Mouse (Mus musculus) urinary bladder, adult 2 months (tissue): ENCODE results near the gene Gm9964. TPM values are rescaled to one million over a fixed set of nuclear protein-coding genes. Genes with fewer than 3 reads are reported as not detected.
"Not testable (repeated sequence)": the region's sequence is repeated elsewhere in the genome, so short reads cannot be mapped to it uniquely, and the experiment has no call there.

Experiments used
- DNase-seq: peaks from one replicate; pipeline ENCODE4 v3.0.0; 2022; ENCODE audit warnings: low spot score
- polyA plus RNA-seq: library from polyadenylated mRNA; depleted of rRNA; stranded (reverse); fragments of >200 nt; gene quantifications from 2 replicates; pipeline ENCODE4 v1.2.3, GENCODE M21; 2012; rRNA removed

The Gm9964 gene
- polyA plus RNA-seq = not detected in 2 replicates

GRCm38 (mm10) chr11:79296856-79297491, at the start of gene Gm9964:
Gene Gm9964 (minus strand): TSS chr11:79296906.
- no peak for DNase-seq

GRCm38 (mm10) chr11:79339808-79340781, 43.4 kb upstream of the Gm9964 start:
- DNase-seq = no peak

- peak; percentile 91 for DNase-seq
These were observed 42.6 kb upstream of the Gm9964 start, which contains the start of gene Nf1 for GRCm38 (mm10) chr11:79339234-79339807. Gene Nf1 (plus strand): TSS chr11:79339693.

- DNase-seq = no peak
These were observed 41.9 kb upstream of the Gm9964 start for GRCm38 (mm10) chr11:79338621-79339020.

- DNase-seq = no peak
These were observed 40.1 kb upstream of the Gm9964 start for GRCm38 (mm10) chr11:79336722-79337267.

GRCm38 (mm10) chr11:79335077-79335476, 38.4 kb upstream of the Gm9964 start:
- no peak for DNase-seq

- no peak for DNase-seq
These were observed 32.9 kb upstream of the Gm9964 start for GRCm38 (mm10) chr11:79329585-79329984.

GRCm38 (mm10) chr11:79328060-79328459, 31.4 kb upstream of the Gm9964 start:
- no peak for DNase-seq

GRCm38 (mm10) chr11:79327106-79327505, 30.4 kb upstream of the Gm9964 start:
- DNase-seq = no peak

- no peak for DNase-seq
These were observed 29.0 kb upstream of the Gm9964 start for GRCm38 (mm10) chr11:79325663-79326062.

- no peak for DNase-seq
These were observed 27.4 kb upstream of the Gm9964 start for GRCm38 (mm10) chr11:79323985-79324685.

GRCm38 (mm10) chr11:79319807-79320206, 23.1 kb upstream of the Gm9964 start:
- no peak for DNase-seq

- no peak for DNase-seq
These were observed 20.2 kb upstream of the Gm9964 start for GRCm38 (mm10) chr11:79316807-79317345.

GRCm38 (mm10) chr11:79310467-79310866, 13.8 kb upstream of the Gm9964 start:
- no peak for DNase-seq

GRCm38 (mm10) chr11:79307560-79308200, 11.0 kb upstream of the Gm9964 start:
- no peak for DNase-seq

GRCm38 (mm10) chr11:79306996-79307395, 10.3 kb upstream of the Gm9964 start:
- DNase-seq = no peak

GRCm38 (mm10) chr11:79306510-79306909, 9.8 kb upstream of the Gm9964 start:
- DNase-seq = no peak

- no peak for DNase-seq
These were observed 9.1 kb upstream of the Gm9964 start for GRCm38 (mm10) chr11:79305697-79306340.

- DNase-seq = not testable (repeated sequence)
These were observed 7.5 kb upstream of the Gm9964 start for GRCm38 (mm10) chr11:79304245-79304644.

- no peak for DNase-seq
These were observed 6.4 kb upstream of the Gm9964 start for GRCm38 (mm10) chr11:79303109-79303508.
